Mouse (Mus musculus) left cerebral cortex, adult 9 months (tissue): ENCODE results near the gene Zdhhc22.

Experiments used
- DNase-seq, 2 experiments: peaks; one replicate each; pipeline ENCODE4 v3.0.0; 2022; ENCODE audit warnings: low spot score in 2 of 2

The Zdhhc22 gene

DNA sequence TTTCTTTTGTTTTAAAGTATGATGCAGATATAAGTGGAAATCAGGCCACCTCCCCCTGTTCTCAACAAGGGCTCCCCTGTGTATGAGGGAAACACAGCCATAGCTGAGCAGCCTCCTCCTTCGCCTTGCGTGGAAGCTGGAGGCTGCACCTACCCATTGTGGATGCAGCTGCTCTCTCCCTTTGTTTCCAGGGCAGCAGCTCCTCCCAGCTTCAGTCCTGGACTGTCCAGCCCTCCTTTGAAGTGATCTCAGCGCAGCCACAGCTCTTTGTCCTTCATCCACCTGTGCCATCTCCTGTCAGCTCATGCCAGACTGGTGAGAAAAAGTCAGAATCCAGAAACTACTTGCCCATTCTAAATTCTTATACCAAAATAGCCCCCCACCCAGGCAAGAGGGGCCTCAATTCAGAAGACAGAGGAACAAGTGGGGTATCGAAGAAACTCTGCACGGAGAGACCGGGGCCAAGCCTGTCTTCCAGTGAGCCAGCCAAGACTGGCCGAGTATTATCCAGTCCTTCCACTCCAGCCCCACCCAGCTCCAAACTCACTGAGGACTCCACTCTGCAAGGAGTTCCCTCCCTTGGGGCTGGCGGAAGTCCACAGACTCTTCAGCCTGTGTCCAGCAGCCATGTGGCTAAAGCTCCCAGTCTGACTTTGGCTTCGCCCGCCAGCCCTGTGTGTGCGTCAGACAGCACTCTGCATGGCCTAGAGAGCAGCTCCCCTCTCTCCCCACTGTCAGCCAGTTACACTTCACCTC lies 28.5 kb downstream of the Zdhhc22 start:
- DNase-seq, result no peak

DNA sequence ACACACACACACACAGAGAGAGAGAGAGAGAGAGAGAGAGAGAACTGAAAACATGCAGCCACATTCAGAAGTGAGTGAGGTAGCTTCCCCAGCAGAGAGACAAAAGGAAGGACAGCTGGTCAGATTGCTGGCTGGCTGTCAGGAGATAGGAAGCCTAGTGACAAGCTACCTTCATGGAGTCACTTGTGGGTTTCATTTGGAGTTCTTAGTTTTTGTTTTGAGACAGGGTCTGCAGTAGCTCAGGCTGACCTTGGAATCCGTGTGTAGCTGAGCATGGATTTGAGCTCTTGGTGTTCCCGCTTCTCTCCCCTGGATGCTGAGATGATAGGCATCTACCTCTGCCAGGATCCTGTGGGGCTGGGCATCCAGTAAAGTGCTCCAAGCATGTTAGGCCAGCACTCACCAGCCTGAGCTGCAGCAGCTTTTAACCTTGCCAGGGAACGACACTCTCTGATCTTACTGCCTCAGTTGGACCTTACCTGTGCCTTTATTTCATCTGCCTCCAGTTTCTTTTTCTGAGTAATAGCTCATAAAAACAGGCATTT lies 29.4 kb downstream of the Zdhhc22 start:
- no peak for DNase-seq

DNA sequence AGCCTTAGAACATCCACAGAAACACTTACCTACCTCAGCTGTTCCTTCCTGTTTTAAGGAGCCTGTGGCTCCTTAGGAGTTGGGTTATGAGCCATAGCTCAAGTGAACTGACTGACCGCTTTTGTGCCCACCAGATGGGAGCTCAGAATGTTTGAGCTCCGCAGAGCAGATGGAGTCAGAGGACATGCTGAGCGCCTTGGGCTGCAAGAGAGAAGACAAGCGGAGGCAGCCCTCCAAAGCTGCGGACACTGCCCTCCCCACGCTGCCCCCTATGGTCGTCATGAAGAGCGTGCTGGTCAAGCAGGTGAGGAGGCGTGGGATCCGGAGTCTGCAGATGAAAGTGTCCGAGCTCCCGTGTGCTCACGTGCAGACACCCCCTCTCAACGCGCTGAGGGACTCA lies 30.1 kb downstream of the Zdhhc22 start:
- no peak for DNase-seq

DNA sequence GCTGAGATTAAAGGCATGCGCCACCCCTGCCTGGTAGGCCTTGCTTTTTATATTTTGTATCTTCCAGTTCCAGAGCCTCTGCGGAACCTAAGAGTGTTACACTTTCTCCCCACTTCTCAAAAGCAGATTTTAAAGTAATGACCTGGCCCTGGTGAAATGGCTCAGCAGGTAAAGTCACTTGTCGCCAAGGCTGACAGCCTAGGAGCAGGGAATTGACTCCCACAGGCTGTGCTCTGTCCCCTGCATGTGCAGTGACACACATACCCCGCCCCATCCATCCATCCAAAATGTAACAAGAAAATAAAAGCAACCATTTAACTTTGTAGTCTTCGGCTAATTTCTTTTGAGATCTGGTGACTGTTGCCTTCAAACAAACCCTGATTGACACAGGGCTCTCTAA lies 30.6 kb downstream of the Zdhhc22 start:
- DNase-seq, result no peak

DNA sequence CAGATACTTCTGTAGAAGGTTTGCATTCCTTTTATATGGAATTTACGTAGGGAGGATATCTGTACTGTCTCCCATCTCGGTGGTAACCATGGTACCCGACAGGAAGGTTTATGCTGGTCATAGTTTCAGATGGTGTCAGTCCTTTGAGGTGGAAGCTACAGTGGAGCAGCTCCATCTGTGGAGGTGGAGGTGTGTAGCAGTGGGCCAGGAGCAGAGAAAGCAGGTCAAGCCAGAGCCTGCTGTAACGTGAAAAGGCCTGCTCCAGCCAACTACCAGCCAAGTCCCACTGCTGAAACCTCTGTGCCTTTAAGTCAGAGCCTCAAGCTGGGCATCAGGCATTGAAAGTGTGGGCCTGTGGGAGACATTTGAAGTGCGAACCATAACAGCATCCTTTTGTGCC lies 31.7 kb downstream of the Zdhhc22 start:
- no peak for DNase-seq

DNA sequence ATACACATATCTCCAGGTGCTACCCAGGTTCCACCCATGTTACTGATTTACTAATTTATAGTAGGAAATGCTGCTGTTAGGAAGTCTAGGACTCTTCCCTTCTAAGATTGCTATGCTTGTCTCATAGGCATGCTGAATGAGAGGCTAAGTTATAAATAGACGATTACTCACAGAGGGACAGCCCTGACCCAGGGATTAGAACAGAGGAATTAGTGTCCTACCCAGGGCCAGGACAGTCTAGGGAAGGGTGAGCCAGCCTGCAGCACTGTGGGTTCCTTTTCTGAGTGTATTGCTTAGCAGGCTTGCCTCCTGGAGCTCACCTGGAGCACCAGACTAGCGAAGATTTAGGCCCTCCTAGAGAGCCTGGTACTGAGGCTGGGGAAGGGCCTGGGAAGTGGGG lies 34.3 kb downstream of the Zdhhc22 start:
- DNase-seq, result no peak

DNA sequence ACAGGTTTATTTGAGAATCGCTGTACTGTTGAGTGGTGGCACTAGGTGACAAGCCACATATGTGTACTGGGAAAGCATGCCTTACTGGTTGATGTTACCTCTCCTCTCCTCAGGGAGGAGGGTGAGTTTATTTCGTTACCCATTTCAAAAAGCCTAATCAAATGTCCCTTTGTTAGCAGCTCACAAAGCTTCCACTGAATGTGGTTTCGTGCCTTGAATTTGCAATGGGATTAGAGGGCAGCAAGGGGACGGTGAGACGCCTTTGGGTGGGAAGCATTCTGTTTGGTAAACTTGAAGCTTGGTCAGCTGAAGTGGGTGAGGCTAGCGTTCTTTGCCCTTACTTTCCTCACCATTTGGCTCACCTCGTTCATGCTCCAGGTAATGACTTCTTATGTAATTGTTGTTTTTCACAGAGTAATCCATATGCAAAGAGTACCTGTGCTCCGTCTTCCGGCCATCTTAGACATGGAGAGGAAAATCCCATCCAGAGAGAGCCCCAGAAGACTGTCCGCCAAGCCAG lies 37.8 kb downstream of the Zdhhc22 start:
- no peak for DNase-seq

DNA sequence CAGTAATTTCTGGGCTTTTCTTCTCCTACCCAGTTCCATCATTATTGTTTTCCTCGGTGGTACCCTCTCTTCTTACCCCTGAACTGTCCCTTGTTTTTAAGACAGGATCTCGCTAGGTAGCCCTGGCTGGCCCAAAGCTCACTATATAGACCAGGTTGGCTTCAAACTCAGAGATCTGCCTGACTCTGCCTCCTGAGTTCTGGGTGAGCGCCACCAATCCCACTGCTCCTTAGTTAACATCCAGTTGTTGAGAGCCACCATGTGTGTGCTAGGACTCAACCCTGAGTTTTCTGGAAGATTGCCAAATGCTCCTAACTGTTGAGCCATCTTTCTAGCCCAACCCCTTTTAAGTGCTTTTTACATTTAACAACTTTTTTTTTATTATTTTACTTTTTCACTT lies 39.3 kb downstream of the Zdhhc22 start:
- DNase-seq, result no peak

DNA sequence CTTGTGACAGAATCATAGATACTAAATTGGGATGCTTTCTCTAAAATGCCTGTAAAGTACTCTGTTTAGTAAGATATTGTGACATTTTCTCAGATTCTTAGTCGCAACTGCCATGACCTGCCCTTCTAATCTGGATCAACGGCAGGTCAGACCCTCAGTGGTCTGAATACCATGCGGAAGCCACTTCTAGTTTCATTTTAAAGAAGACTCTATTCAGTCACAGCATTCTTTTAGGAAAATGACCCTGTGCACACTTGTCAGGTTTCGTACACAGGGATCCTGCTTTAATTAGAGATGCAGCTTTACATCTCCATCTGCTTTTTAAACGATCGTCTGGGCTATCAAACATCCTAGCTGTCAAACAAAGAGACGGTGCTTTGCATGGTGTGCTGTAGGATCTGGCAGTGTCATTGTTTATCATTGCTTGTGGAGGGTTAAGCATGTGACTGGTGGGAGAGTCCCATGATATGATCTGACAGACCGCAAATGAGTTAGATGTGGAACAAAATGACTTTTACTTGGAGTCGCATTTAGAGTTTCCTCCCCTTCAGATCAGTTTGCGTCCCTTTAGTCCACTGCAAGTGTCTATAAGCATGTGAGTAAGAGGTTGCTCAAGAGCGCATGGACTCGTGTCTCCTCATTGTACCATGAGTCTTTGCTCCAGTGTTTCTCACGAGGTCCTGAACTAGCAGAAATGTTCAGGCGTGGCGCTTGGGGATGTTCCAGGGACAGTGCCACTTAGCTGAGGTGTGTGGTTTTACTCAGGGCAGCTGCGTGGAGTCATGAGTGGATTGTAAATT lies 39.9 kb downstream of the Zdhhc22 start:
- no peak for DNase-seq

DNA sequence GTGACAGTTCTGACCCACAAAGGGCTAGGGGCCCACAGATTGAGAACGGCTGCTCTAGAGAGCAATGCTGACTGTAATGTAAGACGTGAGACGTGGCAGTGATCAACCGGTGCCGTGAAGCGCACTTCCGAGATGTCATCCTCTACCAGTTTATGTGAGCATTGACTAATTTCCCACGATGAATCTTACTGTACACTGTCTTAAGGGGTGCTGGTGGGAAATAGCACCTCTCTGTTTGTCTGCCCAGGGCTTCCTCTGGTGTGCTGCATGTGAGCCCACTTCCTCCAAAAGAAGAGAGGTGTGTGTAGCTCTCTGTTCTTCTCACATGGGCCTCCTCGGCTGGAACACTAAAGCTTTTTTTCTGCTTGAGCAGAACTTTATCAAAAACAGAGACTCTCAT lies 40.7 kb downstream of the Zdhhc22 start:
- DNase-seq, result no peak

DNA sequence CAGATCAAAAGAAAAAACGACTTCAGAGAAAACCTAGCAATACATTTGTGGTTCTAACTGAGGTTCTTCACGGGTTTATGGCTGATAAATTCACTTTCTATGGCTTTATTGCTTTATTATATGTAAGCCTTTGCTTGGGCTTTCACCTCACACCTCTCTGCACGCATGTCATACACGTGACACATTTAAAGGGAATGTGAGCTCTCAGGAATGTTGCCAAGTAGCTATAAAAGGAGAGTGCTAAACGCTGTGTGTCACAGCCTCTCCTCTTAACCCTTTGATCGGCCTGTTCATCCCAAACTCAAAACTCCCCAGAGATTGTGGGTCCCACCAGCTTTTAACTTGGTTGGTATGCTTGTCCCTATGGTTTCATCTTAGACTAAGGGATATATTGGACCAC lies 41.6 kb downstream of the Zdhhc22 start:
- no peak for DNase-seq

DNA sequence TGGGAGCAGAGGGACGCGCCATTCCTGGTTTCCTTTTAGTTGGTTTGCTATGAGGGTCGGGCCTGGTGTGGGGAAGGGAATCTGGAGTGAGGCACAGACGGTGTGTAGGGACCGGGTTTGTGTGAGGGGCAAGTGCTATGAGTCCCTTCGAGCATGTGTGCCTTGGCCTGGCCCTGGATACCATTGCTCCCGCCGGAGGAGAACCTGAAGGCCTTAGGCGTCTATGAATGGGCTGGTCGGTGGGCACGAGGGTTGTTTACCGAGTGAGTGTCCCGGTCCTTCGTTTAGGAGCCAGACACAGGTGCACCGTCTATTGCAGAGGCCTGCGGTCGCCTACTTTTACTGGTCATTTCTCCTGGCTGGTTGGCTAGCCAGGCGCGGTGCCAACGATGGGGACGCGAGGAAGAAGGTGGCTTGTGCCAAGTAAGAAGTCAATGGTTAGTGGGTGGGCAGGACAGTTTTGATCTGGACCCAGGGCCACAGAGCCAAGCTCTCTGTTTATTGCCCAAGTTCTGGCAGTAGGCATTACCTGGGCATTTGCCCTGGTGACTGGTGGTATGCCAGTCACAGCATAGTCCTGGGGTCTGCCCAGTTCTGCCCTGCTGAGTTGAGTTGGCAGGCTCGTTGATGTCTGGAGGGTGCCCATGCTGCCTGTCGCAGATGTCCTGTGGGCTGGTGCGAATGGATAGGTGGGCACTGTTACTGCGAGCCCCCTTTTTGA lies 42.4 kb downstream of the Zdhhc22 start:
- DNase-seq, result peak in 1 of 2 experiments; percentile 67

DNA sequence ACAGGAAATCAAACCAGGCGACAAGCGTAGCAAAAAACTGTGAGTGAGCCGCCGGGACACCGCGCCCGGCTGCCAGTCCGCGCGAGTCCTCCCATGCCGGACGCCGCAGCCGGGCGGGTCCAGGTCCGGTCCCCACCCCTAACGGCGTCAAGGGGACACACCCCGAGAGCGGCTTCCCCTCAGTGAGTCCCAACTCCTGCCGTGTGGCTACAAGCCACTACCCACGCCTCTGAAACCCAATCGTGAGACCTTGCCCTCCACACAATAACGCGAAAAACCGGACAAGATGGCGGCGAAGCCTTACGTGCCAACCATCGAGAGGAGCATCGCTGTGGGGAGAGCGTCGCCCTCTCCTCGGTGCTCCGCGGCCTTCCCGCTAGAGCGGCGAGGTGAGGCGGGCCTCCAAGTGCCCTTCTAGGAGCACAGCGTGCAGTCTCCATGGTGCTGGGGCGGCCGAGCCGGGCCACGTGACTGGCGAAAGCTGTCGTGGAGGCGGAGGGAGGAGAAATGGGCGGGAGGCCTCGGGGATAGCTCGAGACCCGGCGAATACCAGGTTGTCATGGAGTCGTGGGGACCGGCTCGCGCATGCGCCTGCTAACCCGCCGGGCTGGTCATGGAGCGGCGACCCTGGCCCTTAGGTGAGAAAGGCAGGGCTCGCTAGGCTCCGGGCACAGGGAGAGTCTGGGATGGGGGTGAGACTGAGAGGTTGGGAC lies 43.2 kb downstream of the Zdhhc22 start, which contains the start of gene Cipc:
Cipc (plus strand) TSS at position 182 of the 713 bp plus-strand sequence.
- DNase-seq, result peak; percentile 98 to 99

DNA sequence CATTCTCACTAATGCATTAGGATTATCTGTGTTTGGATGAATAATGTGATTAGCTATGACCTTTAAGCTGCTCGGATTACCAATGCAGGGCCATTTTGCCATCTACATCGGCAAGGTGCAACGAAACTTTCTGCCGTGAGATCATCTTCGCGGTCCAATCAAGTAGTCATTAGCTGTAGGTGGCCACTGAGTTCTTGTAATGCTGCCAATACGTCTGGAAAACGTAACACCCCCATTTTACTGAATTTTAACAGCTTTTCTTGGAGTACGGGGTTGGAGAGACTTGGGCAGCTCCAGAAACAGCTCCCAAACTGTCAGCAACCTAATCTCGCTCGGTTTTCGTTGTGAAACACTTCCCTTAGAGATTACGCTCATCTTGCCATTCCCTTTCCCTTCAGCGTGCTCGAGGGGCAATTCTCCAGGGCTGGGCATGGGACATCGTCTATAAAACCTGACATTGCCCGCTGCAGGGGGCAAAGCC lies 43.9 kb downstream of the Zdhhc22 start:
- DNase-seq, result no peak

DNA sequence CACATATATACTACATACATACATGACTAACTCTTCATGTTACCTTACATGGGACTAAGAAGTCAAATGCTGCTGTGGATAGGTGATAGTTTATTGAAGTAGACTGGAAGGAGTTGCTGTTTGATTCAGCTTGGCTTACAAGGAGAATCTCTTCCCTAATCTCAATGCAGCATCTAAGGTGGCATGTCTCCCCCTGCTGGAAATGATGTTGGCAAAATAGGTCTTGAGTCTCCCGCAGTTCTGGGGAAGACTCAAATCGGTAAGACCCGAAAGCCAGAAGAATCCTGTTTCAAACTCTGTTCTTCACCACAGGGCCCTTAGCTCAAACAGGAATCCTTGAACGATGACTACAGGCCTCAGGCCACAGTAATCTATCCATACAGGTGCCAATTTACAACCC lies 45.1 kb downstream of the Zdhhc22 start:
- DNase-seq, result peak in 1 of 2 experiments; percentile 91

DNA sequence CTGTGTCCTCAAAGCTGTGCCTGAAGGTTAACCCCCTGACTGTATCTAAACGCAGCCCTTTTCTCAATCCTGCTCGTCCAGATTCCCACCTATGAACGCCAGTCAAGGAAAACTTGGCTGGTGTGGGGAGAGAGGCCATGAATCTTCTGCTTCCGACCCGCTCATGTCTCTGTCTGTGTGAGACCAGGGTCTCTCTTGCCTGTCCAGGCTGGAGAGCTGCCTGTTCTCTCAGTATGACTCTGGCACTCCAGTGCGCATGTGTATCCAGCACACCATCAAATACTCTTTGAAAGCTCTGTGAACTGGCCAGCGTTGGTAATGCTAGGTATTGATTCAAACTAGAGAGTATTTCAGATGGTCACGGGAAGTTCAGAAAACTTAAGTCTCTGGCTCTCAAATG lies 46.8 kb downstream of the Zdhhc22 start:
- DNase-seq, result no peak

DNA sequence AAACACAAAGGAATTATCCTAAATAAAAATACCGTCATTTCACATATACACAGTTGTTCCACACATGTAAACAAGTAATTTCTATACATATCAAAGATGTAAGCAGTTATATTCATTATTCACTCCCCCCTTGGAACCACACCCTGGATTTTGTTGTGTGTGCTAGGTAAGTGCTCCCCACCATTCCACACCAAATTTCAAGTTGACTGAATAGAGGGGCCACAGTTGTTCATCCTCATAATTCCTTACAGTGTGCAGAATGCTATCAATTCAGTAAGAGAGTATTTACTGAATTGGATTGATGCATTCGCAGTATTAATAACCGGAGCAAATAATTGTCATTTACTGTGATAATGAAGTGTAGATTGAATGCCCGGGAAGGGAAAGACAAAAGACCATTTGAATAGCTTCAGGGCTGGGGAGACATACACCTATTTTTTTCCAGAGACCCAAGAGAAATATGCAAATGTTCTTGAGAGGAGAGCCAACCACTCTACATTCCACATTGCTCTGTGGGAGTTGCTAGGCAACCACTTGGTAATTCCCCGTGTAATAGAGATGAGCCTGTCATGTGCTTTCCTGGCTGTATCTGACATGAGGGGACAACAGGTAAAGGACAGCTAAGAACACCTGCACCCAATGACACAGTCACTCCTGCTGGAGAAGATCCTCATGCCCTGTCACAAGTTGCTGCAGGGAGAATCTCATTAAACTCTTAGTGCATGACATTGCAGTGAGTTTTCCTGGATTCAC lies 48.3 kb downstream of the Zdhhc22 start:
- peak in 1 of 2 experiments; percentile 61 for DNase-seq

DNA sequence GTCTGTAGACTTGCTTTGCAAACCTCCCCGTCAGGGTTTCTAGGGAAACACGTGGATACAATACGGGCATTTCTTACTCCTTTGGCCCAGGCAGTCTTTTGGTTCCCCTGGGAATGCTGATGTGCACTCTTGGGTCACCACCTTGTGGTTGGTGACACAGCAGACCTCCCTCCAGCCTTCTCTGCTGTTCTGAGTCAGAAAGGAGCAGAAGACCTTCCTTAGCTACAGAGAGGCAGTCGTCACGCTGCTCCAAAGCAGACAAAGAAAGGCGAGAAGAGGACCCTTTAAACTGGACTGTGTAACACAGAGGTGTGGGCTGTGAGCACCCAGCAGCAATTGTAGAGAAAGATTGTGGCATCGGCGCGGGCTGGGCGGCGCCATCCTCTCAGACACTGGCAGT lies 49.1 kb downstream of the Zdhhc22 start:
- no peak for DNase-seq

DNA sequence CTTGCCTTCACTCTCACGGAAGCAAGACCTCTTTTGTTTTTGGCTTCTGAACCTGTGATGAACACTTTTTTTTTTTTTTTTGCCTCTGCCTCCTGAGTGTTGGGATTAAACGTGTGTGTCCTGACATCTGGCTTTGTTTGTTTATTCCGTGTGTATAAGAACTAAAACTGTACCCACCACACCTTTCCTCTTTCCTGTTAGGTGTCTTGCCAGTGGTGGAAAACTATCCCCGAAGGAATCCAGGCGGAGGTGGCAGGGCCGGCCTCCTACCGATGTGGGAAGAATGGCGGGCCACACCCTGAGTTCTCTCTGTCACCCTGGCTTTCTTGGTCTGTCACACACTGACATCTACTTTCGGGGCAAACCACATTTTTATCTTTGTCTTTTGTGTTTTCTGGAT lies 51.7 kb downstream of the Zdhhc22 start:
- DNase-seq, result no peak

DNA sequence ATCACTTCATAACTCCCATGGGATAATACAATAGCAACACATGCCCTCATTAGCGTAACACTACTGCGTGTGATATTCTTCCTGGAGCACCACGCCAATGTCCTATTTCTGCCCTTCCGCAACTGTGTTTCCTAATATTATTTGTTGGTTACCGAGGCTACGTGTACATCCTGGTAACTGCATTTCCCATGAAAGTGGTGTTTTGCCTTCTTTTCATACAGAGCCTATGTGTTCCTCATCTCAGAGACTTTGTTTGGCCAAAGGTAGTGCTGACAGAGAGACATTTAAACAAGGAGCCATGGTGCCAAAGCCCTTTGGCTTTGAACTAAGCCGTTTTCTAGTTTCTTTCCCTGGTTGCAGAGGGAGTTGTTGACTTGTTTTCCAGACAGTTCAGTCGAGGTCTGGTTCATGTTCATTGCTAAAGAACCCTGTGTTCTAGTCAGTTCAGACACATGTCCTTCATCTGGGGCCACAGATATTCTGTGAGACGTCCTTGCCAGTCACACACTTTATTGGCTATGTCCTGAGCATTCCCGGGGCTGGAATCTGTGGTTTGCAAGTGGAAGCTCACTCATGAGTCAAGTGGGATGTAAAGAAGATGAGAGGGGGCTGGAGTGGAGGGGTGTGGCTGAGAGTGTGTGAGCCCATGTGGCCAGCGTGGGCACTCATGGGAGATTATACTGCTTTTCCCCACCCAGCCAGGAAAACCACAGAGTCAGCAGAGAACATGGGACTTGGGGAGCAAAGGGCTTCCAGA lies 53.5 kb downstream of the Zdhhc22 start:
- DNase-seq, result no peak
